Mouse (Mus musculus) heart, adult 2 months (tissue): Measurements from ENCODE around the gene Papss2. TPM values are rescaled to one million over a fixed set of nuclear protein-coding genes. Genes with fewer than 3 reads are reported as not detected.

Experiments used
- DNase-seq, 2 experiments: peaks; one replicate each; pipeline ENCODE4 v3.0.0; 2021
- H3K27ac ChIP-seq: fragments of 200-600 bp; 2 replicates; pipeline ENCODE4 v1.8.1; 2022
- H3K27me3 ChIP-seq: fragments of 200-500 bp; 2 replicates; pipeline ENCODE4 v1.6.1; 2012; ENCODE audit warnings: mild to moderate bottlenecking, low read length, inconsistent platforms, mixed read lengths; ENCODE audit not compliant: control insufficient read depth, insufficient read depth
- H3K36me3 ChIP-seq: fragments of 200-500 bp; 2 replicates; pipeline ENCODE4 v1.6.1; 2012; ENCODE audit warnings: low read length, inconsistent platforms; ENCODE audit not compliant: control insufficient read depth, insufficient read depth
- H3K4me1 ChIP-seq: fragments of 200-500 bp; 2 replicates; pipeline ENCODE4 v1.6.1; 2011; ENCODE audit warnings: low read length; ENCODE audit not compliant: control insufficient read depth, insufficient read depth
- H3K4me3 ChIP-seq: fragments of 200-600 bp; 2 replicates; pipeline ENCODE4 v1.8.1; 2022
- H3K79me2 ChIP-seq: fragments of 200-500 bp; replicated peaks from 2 replicates; pipeline ENCODE4 v1.6.1; 2012; ENCODE audit warnings: mild to moderate bottlenecking, inconsistent platforms, low read length, moderate library complexity, mixed read lengths; ENCODE audit not compliant: control insufficient read depth, insufficient read depth
- H3K9ac ChIP-seq: fragments of 200-500 bp; 2 replicates; pipeline ENCODE4 v1.6.1; 2012; ENCODE audit warnings: low read depth, mild to moderate bottlenecking, control low read depth, inconsistent platforms, low read length, mixed read lengths
- CTCF ChIP-seq: fragments of 200-600 bp; IDR thresholded peaks from 2 replicates; pipeline ENCODE4 v1.8.1; 2022; ENCODE audit warnings: antibody characterized with exemption, mild to moderate bottlenecking, moderate library complexity
- EP300 ChIP-seq: fragments of 200-500 bp; IDR thresholded peaks from 2 replicates; pipeline ENCODE4 v1.6.1; 2011; ENCODE audit warnings: low read depth, low read length, control low read depth; ENCODE audit not compliant: insufficient read depth
- POLR2A ChIP-seq: fragments of 200-500 bp; IDR thresholded peaks from 2 replicates; pipeline ENCODE4 v1.6.1; 2011; ENCODE audit warnings: mild to moderate bottlenecking, low read depth, low read length, control low read depth; ENCODE audit not compliant: insufficient read depth
- WGBS: fragments of 180-500 bp; shearing (Covaris S2); methylation state at CpG from one replicate; pipeline ENCODE4 v1.1.7; 2018; 5-methylcytosine and 5-hydroxymethylcytosine counted together
- intact Hi-C: fragments of 180-260 bp; cut with DNase I; formaldehyde crosslinking; loops from one replicate; pipeline ENCODE4 v1.15.1; 2025
- polyA plus RNA-seq: library from polyadenylated mRNA; depleted of rRNA; stranded (reverse); fragments of >200 nt; gene quantifications from 2 replicates; pipeline ENCODE4 v1.2.3, GENCODE M21; 2012
- total RNA-seq, 2 experiments: library from RNA; stranded (reverse); gene quantifications; 2 replicates each; pipeline ENCODE4 v1.2.3; 2021

Gene Papss2
- total and polyA plus RNA-seq, 3 experiments: 6.2 to 14.0 (median 12.2) TPM

GRCm38 (mm10) chr19:32569725-32570124 lies 25.9 kb upstream of the Papss2 start:
- DNase-seq: no peak
- no peak overlapping the region for H3K4me3 ChIP-seq
- TF ChIP-seq EP300 (no peak), POLR2A (no peak), CTCF (no peak)
- intact Hi-C loops: no loop called here
- H3K27ac ChIP-seq: no peak overlapping the region
- no peaks in the 10 kb centered on the region for H3K27me3 ChIP-seq
- H3K9ac ChIP-seq: no peak overlapping the region
- H3K4me1 ChIP-seq: no peaks in the 10 kb centered on the region
- H3K36me3 ChIP-seq: no peaks in the 10 kb centered on the region
- no peaks in the 10 kb centered on the region for H3K79me2 ChIP-seq
- WGBS: 51% methylated on average over 5 of the region's 5 CpGs

- intact Hi-C loops: no loop called here
- Histone ChIP-seq H3K36me3 (no peaks in the 10 kb centered on the region), H3K79me2 (no peaks in the 10 kb centered on the region), H3K4me3 (no peak overlapping the region), H3K4me1 (no peaks in the 10 kb centered on the region), H3K27ac (no peak overlapping the region), H3K9ac (no peak overlapping the region), H3K27me3 (no peaks in the 10 kb centered on the region)
- WGBS: 57% methylated on average over 2 of the region's 2 CpGs
- TF ChIP-seq CTCF (no peak), POLR2A (no peak), EP300 (no peak)
- DNase-seq: no peak
Measured at GRCm38 (mm10) chr19:32572191-32572590, 23.4 kb upstream of the Papss2 start.

- WGBS: 59% methylated on average over 6 of the region's 6 CpGs
- Histone ChIP-seq H3K9ac (no peak overlapping the region), H3K4me1 (no peaks in the 10 kb centered on the region), H3K4me3 (no peak overlapping the region), H3K27ac (no peak overlapping the region), H3K27me3 (no peaks in the 10 kb centered on the region), H3K36me3 (no peaks in the 10 kb centered on the region), H3K79me2 (no peaks in the 10 kb centered on the region)
- peak in 1 of 2 experiments; percentile 33 for DNase-seq
- TF ChIP-seq EP300 (no peak), POLR2A (no peak), CTCF (no peak)
- intact Hi-C loops: no loop called here
Measured at GRCm38 (mm10) chr19:32573259-32573658, 22.3 kb upstream of the Papss2 start.

- Histone ChIP-seq H3K27ac (no peak overlapping the region), H3K9ac (no peak overlapping the region), H3K4me3 (no peak overlapping the region), H3K27me3 (no peaks in the 10 kb centered on the region), H3K79me2 (no peaks in the 10 kb centered on the region), H3K4me1 (no peaks in the 10 kb centered on the region), H3K36me3 (no peaks in the 10 kb centered on the region)
- intact Hi-C loops: no loop called here
- TF ChIP-seq CTCF: no peak
- TF ChIP-seq EP300: no peak
- TF ChIP-seq POLR2A: no peak
- DNase-seq: no peak
- 85% methylated on average over 3 of the region's 3 CpGs for WGBS
Measured at GRCm38 (mm10) chr19:32574846-32575245, 20.7 kb upstream of the Papss2 start.

- H3K79me2 ChIP-seq: no peaks in the 10 kb centered on the region
- H3K4me1 ChIP-seq: no peaks in the 10 kb centered on the region
- TF ChIP-seq EP300 (no peak), POLR2A (no peak), CTCF (no peak)
- intact Hi-C loops: no loop called here
- H3K36me3 ChIP-seq: no peaks in the 10 kb centered on the region
- 33% methylated on average over 1 of the region's 1 CpGs for WGBS
- no peak overlapping the region for H3K27ac ChIP-seq
- no peak overlapping the region for H3K4me3 ChIP-seq
- H3K9ac ChIP-seq: no peak overlapping the region
- H3K27me3 ChIP-seq: no peaks in the 10 kb centered on the region
- DNase-seq: no peak
Measured at GRCm38 (mm10) chr19:32577749-32578148, 17.8 kb upstream of the Papss2 start.

GRCm38 (mm10) chr19:32583091-32583766 lies 12.4 kb upstream of the Papss2 start:
- intact Hi-C loops: no loop called here
- Histone ChIP-seq H3K27me3 (no peaks in the 10 kb centered on the region), H3K27ac (no peak overlapping the region), H3K4me1 (no peaks in the 10 kb centered on the region), H3K79me2 (no peaks in the 10 kb centered on the region), H3K36me3 (no peaks in the 10 kb centered on the region), H3K9ac (no peak overlapping the region), H3K4me3 (no peak overlapping the region)
- WGBS: 76% methylated on average over 4 of the region's 4 CpGs
- no peak for DNase-seq
- no peak for TF ChIP-seq POLR2A
- no peak for TF ChIP-seq CTCF
- no peak for TF ChIP-seq EP300
